Mouse (Mus musculus) testis, adult 2 months (tissue): ENCODE results near the gene Grpel1. TPM values are rescaled to one million over a fixed set of nuclear protein-coding genes. Genes with fewer than 3 reads are reported as not detected.

Experiments
- H3K27ac ChIP-seq: fragments of 200-500 bp; 2 replicates; pipeline ENCODE4 v1.5.1; 2012; ENCODE audit warnings: low read depth, low read length; ENCODE audit not compliant: control insufficient read depth, insufficient read depth
- H3K27me3 ChIP-seq: fragments of 200-500 bp; 2 replicates; pipeline ENCODE4 v1.6.1; 2012; ENCODE audit warnings: mild to moderate bottlenecking, low read length, moderate library complexity; ENCODE audit not compliant: control insufficient read depth, insufficient read depth
- H3K36me3 ChIP-seq: fragments of 200-500 bp; 2 replicates; pipeline ENCODE4 v1.6.1; 2012; ENCODE audit warnings: mild to moderate bottlenecking, low read length; ENCODE audit not compliant: control insufficient read depth, insufficient read depth
- H3K4me1 ChIP-seq: fragments of 200-500 bp; 2 replicates; pipeline ENCODE4 v1.6.1; 2012; ENCODE audit warnings: low read length; ENCODE audit not compliant: control insufficient read depth, insufficient read depth
- H3K4me3 ChIP-seq: fragments of 200-500 bp; 2 replicates; pipeline ENCODE4 v1.5.1; 2012; ENCODE audit warnings: low read depth, mild to moderate bottlenecking, low read length, moderate library complexity, mixed read lengths; ENCODE audit not compliant: control insufficient read depth
- CTCF ChIP-seq: fragments of 200-500 bp; IDR thresholded peaks from 2 replicates; pipeline ENCODE4 v1.5.1; 2012; ENCODE audit warnings: low read depth, mild to moderate bottlenecking, inconsistent platforms, low read length, moderate library complexity; ENCODE audit not compliant: control insufficient read depth, insufficient read depth, insufficient replicate concordance
- POLR2A ChIP-seq: fragments of 200-500 bp; IDR thresholded peaks from 2 replicates; pipeline ENCODE4 v1.6.1; 2012; ENCODE audit warnings: low read depth, mild to moderate bottlenecking, inconsistent platforms, low read length, moderate library complexity; ENCODE audit not compliant: control insufficient read depth
- polyA plus RNA-seq: library from polyadenylated mRNA; depleted of rRNA; stranded (reverse); fragments of >200 nt; gene quantifications from 2 replicates; pipeline ENCODE4 v1.2.3, GENCODE M21; 2012

The Grpel1 gene
- polyA plus RNA-seq, 1 experiment = 18.2 TPM

GRCm38 (mm10) chr5:36505235-36505634 is 40.4 kb downstream of the Grpel1 start:
- no peak for TF ChIP-seq POLR2A
- Histone ChIP-seq H3K27ac (no peak overlapping the region), H3K36me3 (no peaks in the 10 kb centered on the region; the same call in 1 of the 2 replicates), H3K27me3 (no peaks in the 10 kb centered on the region), H3K4me1 (no peaks in the 10 kb centered on the region), H3K4me3 (no peak overlapping the region)

DNA sequence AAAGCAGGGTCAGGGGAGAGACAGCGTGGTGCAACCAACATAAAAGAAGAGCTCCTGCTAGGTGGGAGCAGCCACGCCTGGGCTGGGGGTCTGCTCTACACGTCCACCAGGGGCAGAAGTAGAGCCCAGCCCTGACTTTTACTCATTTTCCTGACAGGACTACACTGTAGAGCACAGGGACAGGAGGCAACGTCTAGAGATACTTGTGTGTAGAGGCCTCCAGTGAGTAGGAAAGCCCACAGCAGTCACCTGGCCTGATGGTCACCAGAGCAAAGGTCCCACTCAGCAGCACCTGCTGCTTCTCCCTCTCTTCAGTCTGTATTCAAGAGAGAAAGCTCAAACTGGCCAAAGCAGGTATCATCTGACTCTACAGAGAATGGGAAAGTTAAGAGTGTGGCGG is 40.8 kb downstream of the Grpel1 start:
- no peak for TF ChIP-seq POLR2A
- H3K4me1 ChIP-seq = no peaks in the 10 kb centered on the region
- H3K27ac ChIP-seq = no peak overlapping the region
- H3K27me3 ChIP-seq = no peaks in the 10 kb centered on the region
- no peaks in the 10 kb centered on the region; the same call in 1 of the 2 replicates for H3K36me3 ChIP-seq
- H3K4me3 ChIP-seq = no peak overlapping the region

DNA sequence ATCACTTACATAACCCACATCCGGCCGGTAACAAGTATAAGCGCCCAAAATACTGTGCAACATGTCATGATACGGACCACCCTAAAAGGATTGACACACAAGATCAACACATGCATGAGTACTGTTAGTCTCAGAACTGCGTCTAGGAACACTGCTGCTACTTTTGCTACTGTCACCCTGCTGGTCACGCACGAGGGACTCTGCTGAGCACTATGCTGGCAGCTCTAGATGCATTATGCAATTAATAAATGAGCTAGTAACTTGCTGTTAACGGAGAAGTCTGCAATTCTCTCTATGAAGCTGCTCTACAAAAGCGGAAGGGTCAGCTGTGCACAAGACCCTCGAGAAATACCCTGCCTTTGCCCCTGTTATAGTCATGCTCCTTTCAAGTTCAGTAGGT is 43.6 kb downstream of the Grpel1 start:
- Histone ChIP-seq H3K36me3 (no peaks in the 10 kb centered on the region; the same call in 1 of the 2 replicates), H3K27ac (no peak overlapping the region), H3K27me3 (no peaks in the 10 kb centered on the region), H3K4me3 (no peak overlapping the region), H3K4me1 (no peaks in the 10 kb centered on the region)
- TF ChIP-seq CTCF = no peak
- no peak for TF ChIP-seq POLR2A

DNA sequence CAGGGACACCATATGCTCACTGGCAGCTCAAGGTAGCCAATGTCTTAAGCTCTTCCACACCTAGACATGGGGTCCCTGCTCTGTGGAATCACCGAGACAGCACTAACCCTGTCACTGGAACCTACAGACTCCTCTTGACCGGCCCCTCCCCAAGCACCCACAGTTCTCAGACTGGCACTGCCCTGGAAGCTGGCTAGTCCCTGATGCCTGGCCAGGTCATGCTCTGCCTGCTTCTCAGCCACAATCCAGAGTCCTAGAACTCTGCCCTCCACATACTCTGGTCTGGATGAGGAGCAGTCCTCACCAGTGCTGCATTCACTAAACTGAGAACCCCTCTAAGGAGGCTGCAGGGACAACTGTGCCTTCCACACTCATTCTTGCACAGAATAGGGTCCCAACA is 46.2 kb downstream of the Grpel1 start:
- Histone ChIP-seq H3K36me3 (no peaks in the 10 kb centered on the region; the same call in 1 of the 2 replicates), H3K27ac (no peak overlapping the region), H3K27me3 (no peaks in the 10 kb centered on the region), H3K4me3 (no peak overlapping the region), H3K4me1 (no peaks in the 10 kb centered on the region)
- TF ChIP-seq CTCF = no peak
- no peak for TF ChIP-seq POLR2A

- no peak overlapping the region for H3K27ac ChIP-seq
- H3K4me1 ChIP-seq = no peaks in the 10 kb centered on the region
- no peak overlapping the region for H3K4me3 ChIP-seq
- no peaks in the 10 kb centered on the region; the same call in 1 of the 2 replicates for H3K36me3 ChIP-seq
- TF ChIP-seq POLR2A (no peak), CTCF (no peak)
- no peaks in the 10 kb centered on the region for H3K27me3 ChIP-seq
Observed at GRCm38 (mm10) chr5:36515126-36515525, 50.3 kb downstream of the Grpel1 start.

DNA sequence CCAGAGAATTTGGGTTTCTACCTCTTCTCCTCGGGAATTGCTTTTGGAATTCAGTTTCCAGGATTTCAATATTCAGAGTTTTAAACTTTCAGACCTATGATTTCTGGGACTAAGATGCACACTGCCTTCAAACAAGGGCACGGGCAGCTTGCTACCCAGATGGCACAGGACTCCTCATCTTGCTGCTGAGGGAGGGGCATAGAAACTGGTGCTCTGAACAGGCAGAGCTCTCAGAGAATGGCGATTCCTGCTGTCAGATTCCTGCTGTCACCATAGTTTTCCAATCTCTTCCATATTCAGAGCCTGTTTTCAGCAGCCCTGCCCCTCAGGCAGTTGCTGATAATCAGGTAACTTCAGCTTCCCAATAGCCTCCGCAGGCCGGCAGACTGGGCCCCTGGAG is 50.8 kb downstream of the Grpel1 start:
- Histone ChIP-seq H3K27me3 (no peaks in the 10 kb centered on the region), H3K36me3 (no peaks in the 10 kb centered on the region; the same call in 1 of the 2 replicates), H3K4me3 (no peak overlapping the region), H3K4me1 (no peaks in the 10 kb centered on the region), H3K27ac (no peak overlapping the region)
- no peak for TF ChIP-seq POLR2A

GRCm38 (mm10) chr5:36517596-36517995 is 52.8 kb downstream of the Grpel1 start:
- Histone ChIP-seq H3K4me1 (no peaks in the 10 kb centered on the region), H3K4me3 (no peak overlapping the region), H3K36me3 (no peaks in the 10 kb centered on the region; the same call in 1 of the 2 replicates), H3K27me3 (no peaks in the 10 kb centered on the region), H3K27ac (no peak overlapping the region)
- TF ChIP-seq POLR2A (no peak), CTCF (no peak)

DNA sequence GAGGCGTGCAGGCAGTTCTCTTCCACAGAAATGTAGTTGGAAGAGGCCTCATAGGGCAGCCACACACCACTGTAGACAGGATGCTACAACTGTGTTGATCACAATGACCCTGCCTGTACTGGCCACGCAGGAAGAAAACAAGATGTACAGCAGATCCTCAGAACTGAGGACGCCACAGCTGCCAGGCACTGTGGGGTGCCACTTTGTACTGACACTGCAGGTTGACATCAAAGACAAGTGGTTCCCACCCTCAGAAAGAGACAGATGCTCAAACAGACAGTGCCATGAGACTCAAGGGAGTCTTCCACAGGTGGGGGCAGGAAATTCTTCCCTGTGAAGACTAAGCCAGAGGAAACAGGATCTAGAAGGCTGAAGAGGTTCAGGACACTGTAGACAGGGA is 55.0 kb downstream of the Grpel1 start:
- no peak overlapping the region for H3K4me3 ChIP-seq
- no peak overlapping the region for H3K27ac ChIP-seq
- TF ChIP-seq CTCF = no peak
- no peaks in the 10 kb centered on the region for H3K4me1 ChIP-seq
- H3K36me3 ChIP-seq = no peaks in the 10 kb centered on the region; the same call in 1 of the 2 replicates
- H3K27me3 ChIP-seq = no peaks in the 10 kb centered on the region
